Mouse (Mus musculus) CH12.LX (cell line): ENCODE results near the gene Cog1. TPM values are rescaled to one million over a fixed set of nuclear protein-coding genes. Genes with fewer than 3 reads are reported as not detected.

ENCODE experiments used
- DNase-seq: peaks from one replicate; pipeline ENCODE4 v3.0.0-alpha.2; 2013; ENCODE audit errors: extremely low read depth
- H3K27ac ChIP-seq: 2 replicates; pipeline ENCODE4 v1.5.1; 2012; ENCODE audit warnings: low read depth, mild to moderate bottlenecking, control low read depth, moderate library complexity; ENCODE audit not compliant: insufficient read depth
- H3K27me3 ChIP-seq: replicated peaks from 2 replicates; pipeline ENCODE3; 2012; ENCODE audit warnings: inconsistent platforms
- H3K36me3 ChIP-seq, 2 experiments: replicated peaks in 1 of 2; 2 replicates each; pipeline versions ENCODE3 to v1.6.1; 2012; ENCODE audit warnings: inconsistent platforms in 1 of 2, low read length in 1 of 2, mild to moderate bottlenecking in 1 of 2, mixed read lengths in 1 of 2, moderate library complexity in 1 of 2; ENCODE audit not compliant: control insufficient read depth in 1 of 2, insufficient read depth in 1 of 2
- H3K4me1 ChIP-seq, 2 experiments: 2 replicates each; pipeline ENCODE4 v1.6.1; 2012; ENCODE audit warnings: inconsistent platforms in 1 of 2, moderate library complexity in 1 of 2; ENCODE audit not compliant: insufficient read depth in 2 of 2, control insufficient read depth in 1 of 2
- H3K4me2 ChIP-seq: 2 replicates; pipeline ENCODE4 v1.6.1; 2012; ENCODE audit warnings: low read depth, mild to moderate bottlenecking, control low read depth; ENCODE audit not compliant: poor library complexity, insufficient read depth, severe bottlenecking
- H3K4me3 ChIP-seq, 3 experiments: fragments of 150-350 bp in 1 of 3; sonication (generic) in 1 of 3; replicated peaks in 1 of 3; 2 replicates each; pipeline versions ENCODE3 to v1.5.1; 2011 to 2012; ENCODE audit warnings: low read depth in 2 of 3, low read length in 2 of 3, mild to moderate bottlenecking in 2 of 3, moderate library complexity in 2 of 3, control low read depth in 1 of 3, improper control_type of control experiment in 1 of 3, inconsistent platforms in 1 of 3, mixed read lengths in 1 of 3; ENCODE audit not compliant: poor library complexity in 1 of 3
- H3K79me2 ChIP-seq: replicated peaks from 2 replicates; pipeline ENCODE4 v1.6.1; 2012; ENCODE audit warnings: mild to moderate bottlenecking, moderate library complexity; ENCODE audit not compliant: control insufficient read depth, poor library complexity, insufficient read depth, severe bottlenecking; ENCODE audit errors: extremely low read depth
- H3K9ac ChIP-seq: 2 replicates; pipeline ENCODE4 v1.6.1; 2012; ENCODE audit warnings: low read depth, mild to moderate bottlenecking, control low read depth, moderate library complexity; ENCODE audit not compliant: insufficient read depth
- H3K9me3 ChIP-seq: replicated peaks from 2 replicates; pipeline ENCODE3; 2012; ENCODE audit warnings: low read length, inconsistent platforms, mixed read lengths
- BHLHE40 ChIP-seq: IDR thresholded peaks from 2 replicates; pipeline ENCODE4 v1.6.1; 2011; ENCODE audit warnings: mild to moderate bottlenecking, low read depth, low read length, improper control_type of control experiment
- CHD2 ChIP-seq: IDR thresholded peaks from 2 replicates; pipeline ENCODE4 v1.6.1; 2011; ENCODE audit warnings: low read length, improper control_type of control experiment
- CTCF ChIP-seq, 2 experiments: IDR thresholded peaks in 1 of 2; conservative IDR thresholded peaks in 1 of 2; 2 replicates each; pipeline ENCODE4 v1.5.1; 2011 to 2012; ENCODE audit warnings: low read depth in 2 of 2, low read length in 2 of 2, improper control_type of control experiment in 1 of 2, inconsistent platforms in 1 of 2, mild to moderate bottlenecking in 1 of 2, moderate library complexity in 1 of 2
- EP300 ChIP-seq: IDR thresholded peaks from 2 replicates; pipeline ENCODE4 v1.6.1; 2011; ENCODE audit warnings: low read length, improper control_type of control experiment
- GABPA ChIP-seq: IDR thresholded peaks from 2 replicates; pipeline ENCODE4 v1.6.1; 2012; ENCODE audit warnings: low read depth, low read length, improper control_type of control experiment, inconsistent platforms; ENCODE audit not compliant: insufficient replicate concordance
- JUND ChIP-seq: conservative IDR thresholded peaks from 2 replicates; pipeline ENCODE4 v1.6.1; 2011; ENCODE audit warnings: low read depth, low read length, improper control_type of control experiment
- MAX ChIP-seq: IDR thresholded peaks from 2 replicates; pipeline ENCODE4 v1.6.1; 2011; ENCODE audit warnings: low read length, improper control_type of control experiment
- MAZ ChIP-seq: IDR thresholded peaks from 2 replicates; pipeline ENCODE4 v1.6.1; 2012; ENCODE audit warnings: low read depth, mild to moderate bottlenecking, inconsistent platforms, low read length, improper control_type of control experiment, moderate library complexity
- MEF2A ChIP-seq: IDR thresholded peaks from 2 replicates; pipeline ENCODE4 v1.6.1; 2014; ENCODE audit warnings: low read depth, mild to moderate bottlenecking, inconsistent platforms, low read length, improper control_type of control experiment, borderline replicate concordance
- MYC ChIP-seq: IDR thresholded peaks from 2 replicates; pipeline ENCODE4 v1.6.1; 2011; ENCODE audit warnings: low read depth, mild to moderate bottlenecking, improper control_type of control experiment, low read length
- NRF1 ChIP-seq: IDR thresholded peaks from 2 replicates; pipeline ENCODE4 v1.6.1; 2014; ENCODE audit warnings: low read depth, mild to moderate bottlenecking, inconsistent platforms, low read length, improper control_type of control experiment, moderate library complexity
- POLR2AphosphoS2 ChIP-seq: IDR thresholded peaks from 2 replicates; pipeline ENCODE4 v1.6.1; 2011; ENCODE audit warnings: low read depth, low read length, improper control_type of control experiment
- SIN3A ChIP-seq: IDR thresholded peaks from 2 replicates; pipeline ENCODE4 v1.6.1; 2012; ENCODE audit warnings: low read length, improper control_type of control experiment, inconsistent platforms
- TCF12 ChIP-seq: IDR thresholded peaks from 2 replicates; pipeline ENCODE4 v1.6.1; 2014; ENCODE audit warnings: low read depth, mild to moderate bottlenecking, inconsistent platforms, low read length, improper control_type of control experiment
- ZNF384 ChIP-seq: IDR thresholded peaks from 2 replicates; pipeline ENCODE4 v1.6.1; 2012; ENCODE audit warnings: low read depth, low read length, improper control_type of control experiment, inconsistent platforms
- dilution Hi-C: fragments of 300-500 bp; cut with MboI; formaldehyde crosslinking; loops from 2 replicates; pipeline ENCODE4 v1.14.3; 2020; ENCODE audit warnings: low sequenced_read_pairs; ENCODE audit not compliant: extremely low pct_unique_long_range_greater_than_20kb, extremely low pct_ligation_motif_present
- in situ Hi-C: fragments of 300-500 bp; cut with MboI; formaldehyde crosslinking; loops from 3 replicates; pipeline ENCODE4 v1.14.3; 2019; ENCODE audit warnings: low sequenced_read_pairs, low pct_ligation_motif_present, low pct_unique_long_range_greater_than_20kb, mixed read lengths
- polyA plus RNA-seq: library from polyadenylated mRNA; unstranded; fragments of >175 nt; gene quantifications from 2 replicates; pipeline ENCODE4 v1.2.1, GENCODE M21; 2012; ENCODE audit warnings: low read depth; ENCODE audit not compliant: insufficient read length
- total RNA-seq, 2 experiments: library from RNA; depleted of rRNA; stranded (reverse); fragments of 300-350 nt in 1 of 2; fragments of >200 nt in 1 of 2; gene quantifications; 2 replicates each; pipeline ENCODE4 v1.2.3; 2012 to 2014

The Cog1 gene
- total and polyA plus RNA-seq, 3 experiments = 15.8 to 38.6 (median 28.2) TPM

GRCm38 (mm10) chr11:113667122-113667521, 18.2 kb downstream of the Cog1 start:
- no peak for DNase-seq
- Histone ChIP-seq H3K9me3 (no peaks in the 10 kb centered on the region), H3K9ac (no peak overlapping the region), H3K4me2 (no peak overlapping the region), H3K27me3 (no peaks in the 10 kb centered on the region), H3K79me2 (peaks cover 20% of the 10 kb centered on the region), H3K27ac (no peak overlapping the region), H3K4me1 (peaks cover 0 to 28% of the 10 kb centered on the region in 2 experiments; a peak in 2 of 4 replicates), H3K36me3 (peaks cover 61 to 84% of the 10 kb centered on the region in 2 experiments), H3K4me3 (no peak overlapping the region)
- dilution Hi-C loops (no loop called here), in situ Hi-C loops (no loop called here)
- TF ChIP-seq POLR2AphosphoS2 = peak; percentile 26; the same call in 1 of the 2 replicates
- no peak for TF ChIP-seq TCF12

GRCm38 (mm10) chr11:113667704-113668103, 18.7 kb downstream of the Cog1 start:
- no peak for TF ChIP-seq CTCF (conservative IDR thresholded peaks at IDR 0.05 in 1 of 2, IDR thresholded peaks at IDR 0.05 in 1 of 2; ENCODE audit: low read depth in 2 of 2, low read length in 2 of 2)
- TF ChIP-seq BHLHE40 = no peak
- TF ChIP-seq JUND = no peak
- no peak for TF ChIP-seq MEF2A
- Histone ChIP-seq H3K9me3 (no peaks in the 10 kb centered on the region), H3K79me2 (peaks cover 26% of the 10 kb centered on the region), H3K27ac (no peak overlapping the region), H3K36me3 (peaks cover 59 to 85% of the 10 kb centered on the region in 2 experiments), H3K4me3 (no peak overlapping the region), H3K4me2 (no peak overlapping the region), H3K9ac (no peak overlapping the region), H3K27me3 (no peaks in the 10 kb centered on the region), H3K4me1 (peaks cover 0 to 28% of the 10 kb centered on the region in 2 experiments; a peak in 2 of 4 replicates)
- DNase-seq = no peak
- in situ Hi-C loops = no loop called here
- dilution Hi-C loops = no loop called here

- DNase-seq = no peak
- Histone ChIP-seq H3K27me3 (no peaks in the 10 kb centered on the region), H3K79me2 (peaks cover 37% of the 10 kb centered on the region), H3K4me3 (no peak overlapping the region), H3K9me3 (no peaks in the 10 kb centered on the region), H3K9ac (no peak overlapping the region), H3K4me2 (no peak overlapping the region), H3K4me1 (peaks cover 0 to 26% of the 10 kb centered on the region in 2 experiments; a peak in 2 of 4 replicates), H3K27ac (no peak overlapping the region), H3K36me3 (peaks cover 60 to 89% of the 10 kb centered on the region in 2 experiments)
- dilution Hi-C loops (no loop called here), in situ Hi-C loops (no loop called here)
- TF ChIP-seq MYC (no peak), NRF1 (no peak), MAZ (no peak), GABPA (no peak), MAX (no peak), ZNF384 (no peak), JUND (no peak), CHD2 (no peak), SIN3A (no peak), EP300 (no peak)
These were observed 19.9 kb downstream of the Cog1 start for GRCm38 (mm10) chr11:113668857-113669256.
